Mouse (Mus musculus) embryonic facial prominence, embryonic 15.5 days (tissue): ENCODE measurements around the gene Dnajc7. TPM values are rescaled to one million over a fixed set of nuclear protein-coding genes. Genes with fewer than 3 reads are reported as not detected.
"Not testable (repeated sequence)": the region's sequence is repeated elsewhere in the genome, so short reads cannot be mapped to it uniquely, and the experiment has no call there.

ENCODE experiments used
- ATAC-seq: fragments of 200-750 bp; cut with Nextera tagmentation; 2 replicates; pipeline ENCODE4 v1.8.0; 2017; ENCODE audit warnings: low read depth, moderate TSS enrichment; ENCODE audit not compliant: insufficient number of reproducible peaks, low FRiP score, low TSS enrichment
- H3K27ac ChIP-seq: fragments of 300-500 bp; sonication (generic); replicated peaks from 2 replicates; pipeline ENCODE4 v1.5.1; 2015; ENCODE audit warnings: mild to moderate bottlenecking, inconsistent platforms
- H3K27me3 ChIP-seq: fragments of 300-500 bp; sonication (generic); 2 replicates; pipeline ENCODE4 v1.6.1; 2015; ENCODE audit warnings: inconsistent platforms
- H3K36me3 ChIP-seq: fragments of 300-500 bp; sonication (generic); 2 replicates; pipeline ENCODE4 v1.6.1; 2015; ENCODE audit warnings: mild to moderate bottlenecking, inconsistent platforms
- H3K4me1 ChIP-seq: fragments of 300-500 bp; sonication (generic); 2 replicates; pipeline ENCODE4 v1.6.1; 2015; ENCODE audit warnings: inconsistent platforms
- H3K4me2 ChIP-seq: fragments of 300-500 bp; sonication (generic); replicated peaks from 2 replicates; pipeline ENCODE4 v1.6.1; 2015; ENCODE audit warnings: mild to moderate bottlenecking, inconsistent platforms
- H3K4me3 ChIP-seq: fragments of 300-500 bp; sonication (generic); replicated peaks from 2 replicates; pipeline ENCODE4 v1.5.1; 2015; ENCODE audit warnings: mild to moderate bottlenecking, inconsistent platforms
- H3K9ac ChIP-seq: fragments of 300-500 bp; sonication (generic); 2 replicates; pipeline ENCODE4 v1.6.1; 2015; ENCODE audit warnings: inconsistent platforms
- H3K9me3 ChIP-seq: fragments of 300-500 bp; sonication (generic); replicated peaks from 2 replicates; pipeline ENCODE4 v1.6.1; 2016; ENCODE audit warnings: inconsistent platforms
- WGBS: fragments of 180-500 bp; shearing (Covaris S2); methylation state at CpG from one replicate; pipeline ENCODE4 v1.1.7; 2015; 5-methylcytosine and 5-hydroxymethylcytosine counted together
- polyA plus RNA-seq: library from polyadenylated mRNA; unstranded; fragments of >200 nt; fragmentation: Nextera tagmentation; extraction: Ambion mirVana; gene quantifications from 2 replicates; pipeline ENCODE4 v1.2.1, GENCODE M21; 2015

Gene Dnajc7
- polyA plus RNA-seq, 1 experiment from 2014 or later, result 256 TPM

DNA sequence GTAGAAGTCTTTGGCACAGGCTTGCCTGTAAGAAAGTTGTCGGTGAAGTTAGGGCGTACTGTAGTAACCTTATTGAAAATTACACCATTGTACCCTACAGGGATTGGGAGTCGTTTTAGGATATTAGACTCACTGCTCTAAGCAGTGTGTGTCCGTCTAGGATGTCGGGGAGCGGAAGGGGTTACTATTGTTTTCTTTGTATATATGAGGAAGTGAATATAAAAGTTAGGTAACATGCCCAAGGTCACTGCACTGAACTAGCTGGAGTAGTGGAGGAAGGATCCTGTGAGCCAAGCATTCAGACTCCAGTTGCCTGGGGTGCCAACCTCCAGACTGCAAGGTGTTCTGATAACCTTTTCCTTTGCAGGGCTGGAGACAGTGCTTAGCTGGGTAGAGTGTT lies 73.0 kb downstream of the Dnajc7 start:
- H3K9ac ChIP-seq, result no peak overlapping the region
- H3K9me3 ChIP-seq, result no peaks in the 10 kb centered on the region
- peaks cover 13% of the 10 kb centered on the region for H3K4me1 ChIP-seq
- H3K27me3 ChIP-seq, result no peaks in the 10 kb centered on the region
- H3K4me2 ChIP-seq, result no peak overlapping the region
- no peak overlapping the region for H3K4me3 ChIP-seq
- no peak for ATAC-seq
- H3K36me3 ChIP-seq, result no peaks in the 10 kb centered on the region
- 83% methylated on average over 6 of the region's 6 CpGs for WGBS
- H3K27ac ChIP-seq, result no peak overlapping the region

DNA sequence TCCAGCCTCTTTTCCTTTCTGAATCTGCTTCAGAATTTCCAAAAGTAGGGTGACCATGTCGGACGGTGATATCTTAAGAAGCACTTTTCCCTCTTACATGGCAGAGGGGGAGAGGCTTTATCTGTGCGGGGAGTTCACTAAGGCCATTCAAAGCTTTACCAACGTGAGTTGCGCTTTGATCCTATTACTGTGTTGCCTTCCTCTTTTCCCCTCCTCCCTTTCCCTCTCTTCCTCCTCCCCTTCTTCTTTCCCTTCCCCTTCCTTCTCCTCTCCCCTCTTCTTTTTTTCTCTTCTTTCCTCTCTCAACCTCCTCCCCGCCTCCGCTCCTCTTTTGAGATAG lies 74.3 kb downstream of the Dnajc7 start:
- 30% methylated on average over 7 of the region's 7 CpGs for WGBS
- H3K4me2 ChIP-seq, result peak overlapping the region; percentile 82
- no peak for ATAC-seq
- no peaks in the 10 kb centered on the region for H3K27me3 ChIP-seq
- no peaks in the 10 kb centered on the region for H3K36me3 ChIP-seq
- peaks cover 13% of the 10 kb centered on the region for H3K4me1 ChIP-seq
- H3K9ac ChIP-seq, result no peak overlapping the region
- H3K4me3 ChIP-seq, result peak overlapping the region; percentile 49
- no peaks in the 10 kb centered on the region for H3K9me3 ChIP-seq
- H3K27ac ChIP-seq, result no peak overlapping the region

GRCm38 (mm10) chr11:100544832-100545745 lies 74.9 kb downstream of the Dnajc7 start, which contains the start of gene Ttc25:
TSS of gene Ttc25 (plus strand) at chr11:100545607.
- Histone ChIP-seq H3K9ac (peak within 1 kb of the TSS; percentile 39), H3K27me3 (no peaks in the 10 kb centered on the region), H3K9me3 (no peaks in the 10 kb centered on the region), H3K4me1 (peaks cover 13% of the 10 kb centered on the region), H3K27ac (peak within 1 kb of the TSS; percentile 79), H3K4me2 (peak within 1 kb of the TSS; percentile 82), H3K36me3 (no peaks in the 10 kb centered on the region), H3K4me3 (peak within 1 kb of the TSS; percentile 49)
- 4% methylated on average over 28 of the region's 28 CpGs for WGBS
- peak; percentile 93 for ATAC-seq

DNA sequence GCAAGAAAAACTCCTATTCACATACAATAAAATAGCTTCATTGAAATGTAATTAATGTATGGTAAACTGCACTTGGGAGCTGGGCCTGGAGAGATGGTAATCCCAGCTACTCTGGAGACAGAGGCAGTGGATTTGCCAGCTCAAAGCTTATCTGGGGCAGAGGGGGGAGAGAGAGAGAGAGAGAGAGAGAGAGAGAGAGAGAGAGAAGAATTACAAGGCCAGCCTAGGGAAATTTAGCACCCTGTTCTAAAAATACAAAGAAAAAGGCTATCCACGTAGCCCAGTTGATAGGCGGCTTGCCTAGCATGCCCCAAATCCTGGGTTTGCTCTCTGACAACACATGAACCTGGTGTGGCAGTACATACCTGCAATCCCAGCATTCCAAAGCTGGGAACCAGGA lies 78.4 kb downstream of the Dnajc7 start:
- ATAC-seq, result no peak
- Histone ChIP-seq H3K9me3 (no peaks in the 10 kb centered on the region), H3K4me3 (no peak overlapping the region), H3K36me3 (no peaks in the 10 kb centered on the region), H3K4me2 (no peak overlapping the region), H3K27me3 (no peaks in the 10 kb centered on the region), H3K4me1 (peaks cover 13% of the 10 kb centered on the region), H3K9ac (no peak overlapping the region), H3K27ac (no peak overlapping the region)
- WGBS, result 88% methylated on average over 2 of the region's 2 CpGs

- no peak overlapping the region for H3K4me3 ChIP-seq
- no peaks in the 10 kb centered on the region for H3K27me3 ChIP-seq
- ATAC-seq, result no peak
- H3K4me1 ChIP-seq, result peaks cover 11% of the 10 kb centered on the region
- no peak overlapping the region for H3K27ac ChIP-seq
- no peak overlapping the region for H3K9ac ChIP-seq
- no peak overlapping the region for H3K4me2 ChIP-seq
- H3K9me3 ChIP-seq, result no peaks in the 10 kb centered on the region
- whole genome bisulfite sequencing, result 56% methylated on average over 6 of the region's 6 CpGs
- no peaks in the 10 kb centered on the region for H3K36me3 ChIP-seq
These were observed 79.0 kb downstream of the Dnajc7 start for GRCm38 (mm10) chr11:100540966-100541365.

GRCm38 (mm10) chr11:100536466-100536865 lies 83.5 kb downstream of the Dnajc7 start:
- no peaks in the 10 kb centered on the region for H3K9me3 ChIP-seq
- H3K27me3 ChIP-seq, result no peaks in the 10 kb centered on the region
- no peak overlapping the region for H3K4me2 ChIP-seq
- H3K9ac ChIP-seq, result no peak overlapping the region
- no peak for ATAC-seq
- H3K4me3 ChIP-seq, result no peak overlapping the region
- no peaks in the 10 kb centered on the region for H3K36me3 ChIP-seq
- H3K27ac ChIP-seq, result no peak overlapping the region
- H3K4me1 ChIP-seq, result no peaks in the 10 kb centered on the region

DNA sequence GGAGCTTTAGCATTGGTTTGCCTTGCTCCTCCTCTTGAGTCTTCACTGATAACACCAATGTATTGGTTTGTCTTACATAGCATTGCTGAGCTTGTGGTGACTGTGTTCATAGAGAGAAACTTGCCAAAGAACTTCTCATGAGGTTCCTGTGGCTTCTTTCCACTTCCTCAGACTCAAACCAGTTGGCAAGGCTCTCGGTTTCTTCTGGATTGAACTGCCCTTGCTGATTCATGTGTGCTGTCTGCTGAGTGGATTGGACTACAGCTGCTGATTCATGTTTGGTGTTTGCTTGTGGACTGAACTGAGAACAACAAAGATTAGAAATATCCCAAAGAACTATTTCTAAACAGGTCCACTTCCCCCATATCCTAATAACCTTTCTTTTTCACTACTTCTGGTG lies 84.0 kb downstream of the Dnajc7 start:
- H3K4me1 ChIP-seq, result no peaks in the 10 kb centered on the region
- no peak overlapping the region for H3K27ac ChIP-seq
- no peak overlapping the region for H3K4me2 ChIP-seq
- no peak overlapping the region for H3K9ac ChIP-seq
- no peaks in the 10 kb centered on the region for H3K27me3 ChIP-seq
- 87% methylated on average over 1 of the region's 1 CpGs for WGBS
- no peaks in the 10 kb centered on the region for H3K36me3 ChIP-seq
- H3K4me3 ChIP-seq, result no peak overlapping the region
- no peaks in the 10 kb centered on the region for H3K9me3 ChIP-seq
- ATAC-seq, result no peak

- ATAC-seq, H3K4me3 ChIP-seq: not testable (repeated sequence)
These were observed 85.1 kb downstream of the Dnajc7 start for GRCm38 (mm10) chr11:100534821-100535220.

GRCm38 (mm10) chr11:100534411-100534810 lies 85.6 kb downstream of the Dnajc7 start:
- WGBS, result 80% methylated on average over 2 of the region's 2 CpGs
- not testable (repeated sequence) for H3K4me2 ChIP-seq, H3K36me3 ChIP-seq, H3K4me3 ChIP-seq, H3K9ac ChIP-seq, H3K27me3 ChIP-seq, H3K27ac ChIP-seq, ATAC-seq, H3K4me1 ChIP-seq, H3K9me3 ChIP-seq

More at GRCm38 (mm10) chr11:100534821-100535220, 85.1 kb downstream of the Dnajc7 start:
- not testable (repeated sequence) for H3K4me1 ChIP-seq, H3K27me3 ChIP-seq, H3K36me3 ChIP-seq, H3K4me2 ChIP-seq, H3K9me3 ChIP-seq, H3K9ac ChIP-seq, H3K27ac ChIP-seq
- 79% methylated on average over 6 of the region's 6 CpGs for WGBS

- Histone ChIP-seq H3K27me3 (no peaks in the 10 kb centered on the region), H3K4me2 (no peak overlapping the region), H3K9me3 (no peaks in the 10 kb centered on the region), H3K9ac (no peak overlapping the region), H3K4me1 (peaks cover under 1% of the 10 kb centered on the region), H3K27ac (no peak overlapping the region), H3K36me3 (no peaks in the 10 kb centered on the region), H3K4me3 (no peak overlapping the region)
- WGBS, result 63% methylated on average over 6 of the region's 6 CpGs
- no peak for ATAC-seq
These were observed 86.1 kb downstream of the Dnajc7 start for GRCm38 (mm10) chr11:100533871-100534270.
